Mouse (Mus musculus): ENCODE results near the gene Slc44a3. TPM values are rescaled to one million over a fixed set of nuclear protein-coding genes. Genes with fewer than 3 reads are reported as not detected.

The Slc44a3 gene
- polyA plus RNA-seq, 1 experiment from 2014 or later = 1.3 TPM

GRCm38 (mm10) chr3:121483266-121484161, 48.7 kb downstream of the Slc44a3 start:
- H3K9me3 ChIP-seq = no peaks in the 10 kb centered on the region
- 54% methylated on average over 25 of the region's 25 CpGs for WGBS
- no peak for DNase-seq (ENCODE audit: low spot score)
- no peaks in the 10 kb centered on the region for H3K36me3 ChIP-seq
- peaks cover 6% of the 10 kb centered on the region; the same call in 1 of the 2 replicates for H3K27me3 ChIP-seq (ENCODE audit: insufficient read depth, poor library complexity, severe bottlenecking)
- peaks cover 43% of the 10 kb centered on the region for H3K4me1 ChIP-seq
- peak overlapping the region; percentile 10; the same call in 1 of the 2 replicates for H3K27ac ChIP-seq
- H3K4me3 ChIP-seq = no peak overlapping the region

- 19% methylated on average over 6 of the region's 6 CpGs for WGBS
- Histone ChIP-seq H3K4me1 (peaks cover 43% of the 10 kb centered on the region), H3K36me3 (no peaks in the 10 kb centered on the region)
Measured at GRCm38 (mm10) chr3:121481564-121481963, 50.6 kb downstream of the Slc44a3 start.

DNA sequence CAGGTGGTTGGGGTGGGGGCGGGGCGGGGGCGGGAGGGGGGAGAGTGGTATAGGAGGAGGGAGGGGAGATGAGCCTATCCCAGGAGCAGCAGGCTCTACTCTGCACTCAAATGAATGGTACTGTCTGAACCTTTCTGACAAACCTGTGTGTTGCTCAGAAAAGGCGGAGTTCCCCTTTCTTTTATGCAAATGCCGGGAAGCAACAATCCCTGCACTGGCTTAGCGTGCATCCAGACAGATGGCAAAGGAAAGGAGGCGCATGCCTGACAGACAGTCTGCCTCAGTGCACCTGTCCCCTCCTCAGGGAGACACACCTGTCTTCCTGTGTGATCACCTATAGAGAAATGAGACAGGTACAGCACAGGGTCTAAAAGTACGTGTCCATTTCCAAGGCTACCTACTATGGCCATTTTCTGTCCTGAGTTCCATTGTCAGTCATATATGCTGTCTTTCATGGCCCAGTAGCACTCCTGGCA, 51.2 kb downstream of the Slc44a3 start:
- Histone ChIP-seq H3K4me1 (peaks cover 43% of the 10 kb centered on the region), H3K27ac (no peak overlapping the region)
- whole genome bisulfite sequencing = 69% methylated on average over 8 of the region's 8 CpGs

More at GRCm38 (mm10) chr3:121481564-121481963, 50.6 kb downstream of the Slc44a3 start:
- Histone ChIP-seq H3K27ac (no peak overlapping the region), H3K4me3 (no peak overlapping the region), H3K27me3 (ENCODE audit: insufficient read depth, poor library complexity, severe bottlenecking) (peaks cover 6% of the 10 kb centered on the region; the same call in 1 of the 2 replicates), H3K9me3 (no peaks in the 10 kb centered on the region)
- no peak for DNase-seq (ENCODE audit: low spot score)

DNA sequence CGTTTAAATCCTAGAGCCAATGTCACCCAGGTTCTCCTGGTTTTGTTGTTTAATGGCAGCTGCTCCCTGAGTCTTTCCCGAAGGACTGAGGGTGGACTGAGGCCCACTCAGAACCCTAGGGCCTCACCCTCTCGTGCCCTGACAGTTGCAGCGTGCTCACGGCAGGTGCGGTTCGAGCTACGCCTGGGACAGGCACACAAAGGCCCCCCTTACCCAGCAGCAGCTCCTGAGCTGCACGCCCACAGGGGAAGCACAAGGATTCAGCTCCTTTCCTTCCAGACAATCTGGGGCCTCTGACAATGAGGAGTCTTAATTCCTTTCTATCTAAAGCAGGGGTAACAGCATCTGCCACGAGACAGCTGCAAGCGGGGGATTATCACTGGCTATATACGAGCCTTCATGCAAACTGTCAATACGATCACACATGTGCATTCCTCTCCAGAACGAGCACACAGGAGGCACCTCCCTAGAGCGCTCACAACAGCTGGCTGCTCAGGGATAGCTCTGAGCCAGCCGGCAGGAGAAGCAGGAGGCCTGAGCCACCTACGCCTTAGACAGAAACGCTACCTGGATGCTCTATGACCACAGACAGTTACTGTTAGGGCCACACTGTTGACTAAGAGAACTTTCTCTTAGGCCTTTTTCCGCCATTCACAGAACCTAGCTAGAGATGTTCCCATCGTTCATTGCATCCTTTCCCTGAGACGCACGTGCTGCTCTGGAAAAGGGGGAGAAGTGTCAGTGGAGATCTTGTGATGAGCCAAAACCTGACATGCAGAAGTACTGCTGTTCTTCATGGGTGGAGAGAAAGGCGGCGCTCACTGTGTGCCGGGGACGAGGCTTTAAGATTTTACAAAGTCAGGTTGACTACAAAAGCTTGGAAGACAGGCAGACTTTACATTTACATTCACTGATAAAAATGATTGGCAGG, 51.9 kb downstream of the Slc44a3 start:
- Histone ChIP-seq H3K27me3 (ENCODE audit: insufficient read depth, poor library complexity, severe bottlenecking) (peaks cover 6% of the 10 kb centered on the region; the same call in 1 of the 2 replicates), H3K27ac (peak overlapping the region; percentile 39; the same call in 1 of the 2 replicates), H3K36me3 (no peaks in the 10 kb centered on the region), H3K4me3 (no peak overlapping the region), H3K4me1 (peaks cover 43% of the 10 kb centered on the region), H3K9me3 (no peaks in the 10 kb centered on the region)
- 57% methylated on average over 26 of the region's 26 CpGs for whole genome bisulfite sequencing
- no peak for DNase-seq (ENCODE audit: low spot score)

More for the DNA sequence above, 51.2 kb downstream of the Slc44a3 start:
- DNase-seq (ENCODE audit: low spot score) = no peak
- Histone ChIP-seq H3K4me3 (no peak overlapping the region), H3K36me3 (no peaks in the 10 kb centered on the region), H3K27me3 (ENCODE audit: insufficient read depth, poor library complexity, severe bottlenecking) (peaks cover 6% of the 10 kb centered on the region; the same call in 1 of the 2 replicates), H3K9me3 (no peaks in the 10 kb centered on the region)

DNA sequence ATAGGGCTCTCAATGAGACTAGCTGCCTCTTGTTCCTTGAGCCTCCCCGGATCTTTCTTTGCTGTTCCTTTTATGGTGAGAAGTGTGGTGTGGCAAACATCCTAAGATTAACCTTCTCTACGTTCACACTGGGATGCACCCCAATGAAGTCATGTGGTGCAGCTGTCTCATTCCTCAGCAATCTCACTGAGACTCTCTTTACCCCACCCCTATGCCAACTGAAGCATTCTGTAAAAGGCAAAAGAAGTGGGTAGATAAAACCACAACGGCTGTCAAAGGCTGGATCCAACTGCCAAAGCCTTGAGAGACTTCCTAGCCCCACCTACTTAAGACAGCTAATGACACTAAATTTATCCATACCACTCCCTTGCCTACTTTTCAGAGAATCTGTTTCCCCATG, 57.5 kb downstream of the Slc44a3 start:
- no peaks in the 10 kb centered on the region for H3K9me3 ChIP-seq
- H3K4me1 ChIP-seq = peaks cover 16% of the 10 kb centered on the region
- WGBS = 54% methylated on average over 3 of the region's 3 CpGs
- no peak for DNase-seq (ENCODE audit: low spot score)
- H3K36me3 ChIP-seq = no peaks in the 10 kb centered on the region
- no peak overlapping the region for H3K4me3 ChIP-seq
- no peak overlapping the region for H3K27ac ChIP-seq
- no peaks in the 10 kb centered on the region; the same call in 1 of the 2 replicates for H3K27me3 ChIP-seq (ENCODE audit: insufficient read depth, poor library complexity, severe bottlenecking)

DNA sequence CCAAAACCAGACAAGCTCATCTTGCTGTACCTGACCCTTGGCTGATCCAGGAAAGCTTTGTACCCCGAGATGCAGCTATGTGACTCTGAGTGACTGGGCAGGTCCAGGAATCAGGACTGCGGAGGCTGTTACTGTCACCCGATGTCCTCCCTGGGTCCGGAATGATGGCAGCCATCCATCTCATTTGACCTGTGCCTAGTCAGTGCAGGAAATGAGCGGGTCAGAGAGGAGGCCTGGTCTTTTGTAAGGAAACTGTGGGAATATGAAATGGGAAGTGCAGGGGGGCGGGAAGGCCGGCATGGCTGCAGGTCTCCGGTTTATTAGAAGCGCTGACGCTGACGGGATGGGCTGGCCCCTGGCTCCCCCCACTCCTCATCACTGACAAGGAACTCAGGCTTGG, 60.5 kb downstream of the Slc44a3 start:
- DNase-seq (ENCODE audit: low spot score) = no peak
- 68% methylated on average over 11 of the region's 11 CpGs for WGBS

DNA sequence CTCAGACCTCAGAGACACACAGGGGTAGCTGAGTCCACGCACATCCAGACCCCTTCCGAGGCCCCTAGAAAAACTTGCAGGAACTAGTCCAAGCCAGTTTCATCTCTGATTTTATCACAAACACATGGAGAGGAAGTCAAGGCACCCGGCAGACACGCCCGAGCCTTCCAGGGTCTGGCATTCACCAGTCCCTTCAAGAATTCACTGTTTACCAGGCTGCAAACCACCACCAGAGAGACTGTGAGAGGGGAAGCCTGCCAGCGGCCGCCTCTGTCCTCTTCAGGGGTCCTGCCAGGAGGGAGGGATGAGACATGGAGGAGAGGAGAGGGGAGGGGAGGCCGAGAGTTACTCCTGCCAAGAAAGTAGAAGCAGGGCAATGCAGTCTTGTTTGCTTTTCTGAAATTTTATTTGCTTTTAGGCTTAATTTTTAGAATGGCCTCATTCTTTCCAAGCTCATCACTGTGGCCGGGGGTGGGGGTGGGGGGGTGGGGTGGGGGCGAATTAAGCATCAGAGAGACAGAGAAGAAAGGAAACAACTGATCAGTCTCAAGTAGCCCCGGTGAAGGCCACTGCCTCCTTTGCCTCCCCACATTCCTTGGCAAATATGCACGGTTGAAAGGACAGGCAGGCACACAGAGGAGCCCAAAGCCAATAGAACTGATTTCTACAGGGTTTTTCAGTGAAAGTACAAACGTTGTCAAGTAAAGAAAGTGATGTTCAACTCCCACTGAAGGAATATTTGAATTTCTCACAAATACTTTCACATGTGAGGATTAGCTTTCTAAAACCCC, 62.8 kb downstream of the Slc44a3 start:
- WGBS = 6% methylated on average over 13 of the region's 13 CpGs
- H3K36me3 ChIP-seq = no peaks in the 10 kb centered on the region
- H3K9me3 ChIP-seq = no peaks in the 10 kb centered on the region
- H3K4me3 ChIP-seq = peak overlapping the region; percentile 22; the same call in 1 of the 2 replicates
- peak overlapping the region; percentile 82 for H3K27ac ChIP-seq
- no peak for DNase-seq (ENCODE audit: low spot score)
- peaks cover 22% of the 10 kb centered on the region for H3K4me1 ChIP-seq
- no peaks in the 10 kb centered on the region for H3K27me3 ChIP-seq (ENCODE audit: insufficient read depth, poor library complexity, severe bottlenecking)

More for the DNA sequence above, 60.5 kb downstream of the Slc44a3 start:
- H3K4me1 ChIP-seq = peaks cover 24% of the 10 kb centered on the region
- no peaks in the 10 kb centered on the region for H3K9me3 ChIP-seq
- no peak overlapping the region for H3K27ac ChIP-seq
- H3K36me3 ChIP-seq = no peaks in the 10 kb centered on the region
- no peaks in the 10 kb centered on the region for H3K27me3 ChIP-seq (ENCODE audit: insufficient read depth, poor library complexity, severe bottlenecking)
- H3K4me3 ChIP-seq = no peak overlapping the region

DNA sequence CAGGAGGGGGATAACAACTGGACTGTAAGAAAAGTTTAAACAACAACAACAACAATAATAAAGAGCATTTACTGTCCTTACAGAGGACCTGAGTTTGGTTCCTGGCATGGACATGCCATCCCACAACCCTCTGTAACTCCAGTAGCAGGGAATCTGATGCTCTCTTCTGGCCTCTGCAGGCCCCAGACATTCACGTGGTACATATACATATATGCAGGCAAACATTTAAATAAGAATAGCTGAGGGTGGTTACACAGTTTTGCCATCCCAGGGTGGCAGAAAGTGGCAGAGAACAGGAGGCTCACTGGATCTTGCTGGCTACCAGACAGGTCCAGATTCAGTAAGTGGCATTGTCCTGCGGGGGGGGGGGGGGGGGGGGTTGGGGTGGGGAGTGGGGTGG, 64.1 kb downstream of the Slc44a3 start:
- H3K36me3 ChIP-seq = no peaks in the 10 kb centered on the region
- no peaks in the 10 kb centered on the region for H3K9me3 ChIP-seq
- no peak overlapping the region for H3K27ac ChIP-seq
- WGBS = 31% methylated on average over 1 of the region's 2 CpGs
- peaks cover 22% of the 10 kb centered on the region for H3K4me1 ChIP-seq
- no peak for DNase-seq (ENCODE audit: low spot score)
- no peak overlapping the region for H3K4me3 ChIP-seq
- H3K27me3 ChIP-seq (ENCODE audit: insufficient read depth, poor library complexity, severe bottlenecking) = no peaks in the 10 kb centered on the region

DNA sequence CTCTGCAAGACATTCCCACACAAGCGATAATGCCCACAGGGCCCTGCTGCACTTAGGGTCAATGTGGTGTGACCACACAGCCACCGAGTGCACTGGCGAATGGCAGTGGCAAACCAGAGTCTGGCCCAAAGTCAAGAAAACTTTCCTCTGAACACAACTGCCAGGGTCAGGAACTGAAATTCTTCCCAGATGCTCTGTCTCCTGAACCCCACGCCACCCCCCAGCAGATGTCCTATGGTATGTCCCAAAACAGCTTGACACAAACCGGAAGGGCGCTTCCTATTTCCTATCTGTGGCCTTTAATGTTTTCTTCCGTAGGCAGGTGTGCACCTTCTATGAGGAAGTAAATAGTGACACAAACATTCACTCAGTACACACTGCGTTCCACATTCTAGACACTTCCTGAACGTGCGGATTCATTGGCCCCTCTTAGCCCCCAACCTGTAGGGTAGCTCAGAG, 65.1 kb downstream of the Slc44a3 start:
- Histone ChIP-seq H3K27ac (no peak overlapping the region), H3K4me3 (no peak overlapping the region), H3K9me3 (no peaks in the 10 kb centered on the region), H3K36me3 (no peaks in the 10 kb centered on the region), H3K4me1 (peaks cover 22% of the 10 kb centered on the region), H3K27me3 (ENCODE audit: insufficient read depth, poor library complexity, severe bottlenecking) (no peaks in the 10 kb centered on the region)
- DNase-seq (ENCODE audit: low spot score) = no peak
- WGBS = 82% methylated on average over 10 of the region's 10 CpGs

GRCm38 (mm10) chr3:121465795-121466194, 66.4 kb downstream of the Slc44a3 start:
- DNase-seq (ENCODE audit: low spot score) = no peak
- WGBS = 71% methylated on average over 10 of the region's 10 CpGs
- H3K27ac ChIP-seq = no peak overlapping the region
- H3K36me3 ChIP-seq = peaks cover 10% of the 10 kb centered on the region
- peaks cover 17% of the 10 kb centered on the region for H3K4me1 ChIP-seq
- H3K4me3 ChIP-seq = no peak overlapping the region
- no peaks in the 10 kb centered on the region for H3K27me3 ChIP-seq (ENCODE audit: insufficient read depth, poor library complexity, severe bottlenecking)
- no peaks in the 10 kb centered on the region for H3K9me3 ChIP-seq

GRCm38 (mm10) chr3:121464733-121465305, 67.4 kb downstream of the Slc44a3 start:
- H3K27me3 ChIP-seq (ENCODE audit: insufficient read depth, poor library complexity, severe bottlenecking) = no peaks in the 10 kb centered on the region
- peaks cover 22% of the 10 kb centered on the region for H3K4me1 ChIP-seq
- no peaks in the 10 kb centered on the region for H3K9me3 ChIP-seq
- 64% methylated on average over 7 of the region's 7 CpGs for WGBS
- H3K36me3 ChIP-seq = peaks cover 14% of the 10 kb centered on the region
- no peak for DNase-seq (ENCODE audit: low spot score)
- no peak overlapping the region for H3K4me3 ChIP-seq
- peak overlapping the region; percentile 19; the same call in 1 of the 2 replicates for H3K27ac ChIP-seq
